Mouse (Mus musculus) gastrocnemius, postnatal 10 days (tissue): ENCODE data around the gene Sptb. TPM values are rescaled to one million over a fixed set of nuclear protein-coding genes. Genes with fewer than 3 reads are reported as not detected.

Experiments
- DNase-seq: peaks from one replicate; pipeline ENCODE4 v3.0.0; 2021; ENCODE audit warnings: mixed read lengths
- total RNA-seq, 2 experiments: library from RNA; stranded (reverse); gene quantifications; 2 replicates each; pipeline ENCODE4 v1.2.3; 2021

Gene Sptb
- total RNA-seq, 2 experiments from 2014 or later, result 102 TPM

DNA sequence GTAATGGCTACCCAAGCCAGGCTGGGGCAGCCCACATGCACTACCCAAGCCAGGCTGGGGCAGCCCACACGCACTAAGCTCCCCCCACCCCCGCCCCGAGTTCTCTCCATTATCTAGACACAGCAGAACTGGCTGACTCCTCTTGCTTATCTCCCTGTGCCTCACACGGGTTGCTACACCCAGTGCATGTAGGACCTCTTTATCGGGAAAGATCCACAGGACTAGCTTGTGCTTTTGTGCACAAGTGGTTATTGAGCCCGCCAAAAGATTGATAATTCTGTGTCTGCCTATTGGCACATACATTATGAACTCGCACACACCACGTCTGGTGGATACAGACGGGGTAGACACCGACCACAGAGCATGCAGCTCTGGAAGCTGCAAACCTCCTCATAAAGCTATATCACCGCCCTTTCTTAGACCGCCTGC lies 36.5 kb downstream of the Sptb start:
- DNase-seq, result no peak

DNA sequence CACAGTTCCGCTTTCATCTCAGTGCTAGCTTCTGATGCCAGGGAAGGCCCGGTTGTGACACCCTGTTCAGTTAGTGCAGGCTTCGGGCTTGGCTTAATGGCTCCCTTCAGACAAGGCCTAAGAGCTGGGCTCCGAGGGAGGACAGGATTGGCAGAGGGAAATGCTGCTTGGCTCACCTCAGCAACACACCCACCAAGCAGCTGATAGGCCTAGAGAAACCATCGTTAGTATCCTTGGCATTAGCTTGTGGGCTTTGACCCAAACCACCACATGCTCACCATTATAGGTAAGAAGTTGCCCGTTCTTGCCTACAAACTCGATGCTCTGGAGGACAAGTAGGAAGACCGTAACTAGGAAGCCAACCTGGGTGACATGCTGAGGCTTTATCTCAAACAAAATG lies 38.3 kb downstream of the Sptb start:
- DNase-seq, result no peak

GRCm38 (mm10) chr12:76670533-76671086 lies 39.7 kb downstream of the Sptb start:
- no peak for DNase-seq

DNA sequence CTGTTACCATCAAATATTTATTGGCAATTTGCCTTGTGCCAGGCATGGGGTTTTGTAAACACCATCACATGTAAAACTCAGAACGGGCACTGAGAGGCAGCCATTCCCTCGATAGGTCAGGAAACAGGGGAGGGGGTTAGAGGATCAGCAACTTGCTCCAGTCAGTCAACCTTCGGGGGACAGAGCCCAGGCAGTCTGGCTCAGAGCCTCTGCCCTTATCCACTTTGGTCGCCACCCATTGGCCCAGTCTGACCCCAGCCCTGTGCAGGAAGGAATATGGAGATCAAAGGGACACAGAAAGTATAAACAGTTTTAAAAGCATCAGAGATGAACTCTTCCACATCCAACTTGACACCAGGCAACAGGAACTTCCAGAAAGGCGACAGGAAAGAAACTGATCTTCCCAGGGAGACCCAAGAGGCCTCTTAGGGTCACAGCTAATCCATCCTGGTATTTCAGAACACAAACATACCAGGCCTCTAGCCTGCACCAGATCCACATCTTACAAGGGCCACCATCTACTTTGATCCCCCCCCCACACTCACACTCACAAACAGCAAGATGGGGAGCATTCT lies 40.3 kb downstream of the Sptb start:
- DNase-seq, result no peak

DNA sequence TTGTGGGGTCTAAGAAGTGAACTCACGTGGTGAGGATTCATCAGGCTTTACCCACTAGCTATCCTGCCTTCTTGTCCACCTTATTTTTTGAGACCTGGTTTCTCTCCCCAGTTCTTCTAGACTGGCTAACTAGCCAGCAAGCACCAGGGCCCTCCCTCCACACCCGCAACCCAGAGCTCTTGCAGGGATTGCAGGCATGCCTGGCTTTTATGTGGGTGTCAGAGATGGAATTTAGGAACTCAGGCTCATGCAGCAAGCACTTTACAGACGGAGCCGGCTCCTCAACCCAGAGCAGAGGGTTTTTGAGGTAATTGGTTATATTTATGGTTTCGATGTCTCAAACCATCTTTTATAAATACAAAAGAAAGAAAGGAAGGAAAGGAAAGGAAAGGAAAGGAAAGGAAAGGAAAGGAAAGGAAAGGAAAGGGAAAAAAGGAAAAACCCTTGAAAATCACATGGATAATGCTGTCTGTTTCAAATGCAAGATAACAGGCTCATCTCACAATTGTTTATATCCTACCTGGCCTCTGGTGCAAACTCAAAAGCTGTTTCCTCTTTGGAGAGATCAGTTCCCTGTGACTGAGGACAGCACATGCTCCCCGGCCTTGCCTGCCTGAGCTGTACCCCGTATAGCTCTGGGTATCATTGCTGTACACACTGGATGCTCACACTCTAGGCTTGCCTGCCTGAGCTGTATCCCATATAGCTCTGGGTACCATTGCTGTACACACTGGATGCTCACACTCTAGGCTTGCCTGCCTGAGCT lies 41.5 kb downstream of the Sptb start:
- no peak for DNase-seq

GRCm38 (mm10) chr12:76651788-76652345 lies 58.5 kb downstream of the Sptb start:
- no peak for DNase-seq

GRCm38 (mm10) chr12:76649708-76650687 lies 60.3 kb downstream of the Sptb start:
- peak; percentile 68 for DNase-seq

DNA sequence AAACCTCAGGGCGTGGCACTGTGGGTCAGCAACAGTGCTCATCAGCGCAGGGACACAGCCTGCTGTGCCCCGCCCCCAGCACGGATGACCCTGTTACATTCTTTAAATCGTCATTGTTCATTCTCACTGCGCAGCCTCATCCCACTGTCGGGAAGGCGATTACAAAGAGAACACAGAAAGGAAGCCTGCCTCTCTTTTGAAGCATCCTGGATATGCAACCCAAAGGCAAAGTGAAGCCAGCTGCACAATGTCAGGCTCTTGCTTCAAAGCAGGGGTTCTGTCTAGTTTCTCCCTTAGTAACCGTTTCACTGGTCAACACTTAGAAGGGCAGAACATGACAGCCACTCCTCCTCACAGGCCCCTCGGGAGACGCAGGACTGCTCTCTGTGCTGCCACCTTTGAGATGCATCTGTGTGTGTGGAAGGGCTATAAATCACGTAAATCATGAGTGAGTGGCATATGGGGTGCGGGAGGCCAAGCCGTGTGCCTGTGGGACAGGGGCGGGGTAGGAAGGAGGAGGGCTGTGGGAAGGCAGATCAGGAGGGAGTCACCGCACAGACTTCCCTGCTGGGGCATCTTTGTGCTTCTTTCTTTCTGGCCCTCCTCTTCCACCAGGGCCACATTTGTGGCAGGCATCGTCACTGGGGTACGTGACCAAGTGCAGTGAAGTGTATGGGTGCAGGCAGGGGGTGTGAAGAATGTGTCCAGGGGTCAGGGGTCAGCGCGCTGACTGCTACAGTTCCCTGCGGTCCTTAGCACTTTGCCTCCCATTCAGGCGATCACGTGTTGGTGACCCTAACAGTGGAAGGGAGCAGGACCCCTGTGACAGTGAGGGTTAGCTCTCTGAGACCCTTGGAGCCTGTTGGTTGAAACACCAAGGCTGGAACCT lies 64.9 kb downstream of the Sptb start:
- DNase-seq, result no peak

- DNase-seq, result no peak
Measured at GRCm38 (mm10) chr12:76643679-76644078, 66.7 kb downstream of the Sptb start.

DNA sequence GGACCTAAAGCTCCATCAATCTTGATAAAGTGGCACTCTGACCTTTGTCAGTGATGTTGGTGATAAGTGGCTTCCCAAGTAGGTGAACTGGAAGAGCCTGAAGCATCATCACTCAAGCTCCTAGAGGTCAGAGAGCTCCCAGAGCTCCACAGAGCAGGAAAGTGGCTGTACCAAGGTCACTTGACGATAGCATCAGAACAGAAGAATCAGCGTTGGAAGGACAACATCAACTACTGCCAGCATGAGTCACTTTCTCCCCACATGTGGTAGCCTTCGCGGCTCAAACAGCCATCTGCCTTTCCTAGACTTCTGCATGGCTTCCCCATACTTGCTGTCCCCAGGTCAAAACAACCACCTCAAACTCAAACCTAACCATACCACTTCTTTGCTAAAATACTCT lies 67.7 kb downstream of the Sptb start:
- no peak for DNase-seq

DNA sequence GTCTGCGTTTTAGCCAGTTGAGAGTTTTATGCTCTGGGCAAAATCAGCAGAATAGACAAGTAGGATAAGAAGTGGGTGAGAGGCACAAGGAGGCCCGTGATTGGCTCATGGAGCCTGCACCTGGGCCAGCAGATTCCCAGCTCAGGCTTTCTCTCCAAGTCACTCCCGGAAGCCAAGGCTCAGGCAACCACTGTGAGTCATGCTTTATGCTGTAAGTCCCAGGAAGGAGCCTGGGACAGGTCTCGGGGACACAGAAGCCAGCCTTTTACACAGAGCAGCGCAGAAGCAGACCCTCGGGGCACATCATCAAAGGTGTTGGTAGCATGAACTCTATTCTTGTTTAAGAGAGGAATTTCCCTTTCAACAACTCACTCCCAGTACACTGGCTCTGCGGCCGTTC lies 69.7 kb downstream of the Sptb start:
- DNase-seq, result no peak

GRCm38 (mm10) chr12:76634899-76635693 lies 75.3 kb downstream of the Sptb start:
- DNase-seq, result peak; percentile 61

DNA sequence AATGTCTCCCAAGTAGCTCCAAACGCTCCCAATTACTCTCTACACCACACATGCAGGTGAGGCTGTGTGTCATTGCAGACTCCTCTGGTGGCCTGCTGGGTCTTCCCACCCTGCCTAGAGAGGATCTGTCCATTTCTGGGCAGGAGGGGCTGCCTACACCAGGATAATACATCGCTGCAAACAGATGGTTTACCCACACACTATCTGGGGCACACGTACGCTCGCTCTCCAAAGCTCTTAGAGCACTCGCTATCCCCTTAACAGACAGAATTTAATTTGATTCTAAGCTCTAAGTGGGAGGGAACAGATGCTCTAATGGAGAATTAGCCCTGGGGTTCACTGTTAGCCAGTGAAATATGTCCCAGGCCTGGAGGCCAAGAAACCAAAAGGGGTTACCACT lies 87.0 kb downstream of the Sptb start:
- DNase-seq, result no peak

GRCm38 (mm10) chr12:76619847-76620246 lies 90.5 kb downstream of the Sptb start:
- no peak for DNase-seq

DNA sequence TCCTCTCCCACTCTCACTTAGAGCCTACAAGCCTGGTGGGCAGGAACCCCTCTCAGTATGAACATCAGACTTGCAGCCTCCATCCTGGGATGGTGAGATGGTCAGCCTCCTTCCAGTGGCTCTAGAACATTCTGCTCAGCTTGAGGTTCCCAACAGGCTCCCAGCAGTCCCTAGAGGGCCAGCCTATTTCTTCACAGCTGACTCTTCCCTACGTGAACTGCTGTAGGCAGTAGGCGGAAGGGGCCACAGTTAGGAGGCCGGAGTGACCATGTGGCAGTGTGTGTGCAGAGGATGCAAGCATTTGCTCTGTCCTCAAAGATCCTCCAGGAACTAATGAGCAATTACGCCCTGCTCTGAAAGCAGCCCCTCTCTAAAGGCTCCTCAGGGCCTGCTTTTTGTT lies 92.2 kb downstream of the Sptb start:
- DNase-seq, result no peak

DNA sequence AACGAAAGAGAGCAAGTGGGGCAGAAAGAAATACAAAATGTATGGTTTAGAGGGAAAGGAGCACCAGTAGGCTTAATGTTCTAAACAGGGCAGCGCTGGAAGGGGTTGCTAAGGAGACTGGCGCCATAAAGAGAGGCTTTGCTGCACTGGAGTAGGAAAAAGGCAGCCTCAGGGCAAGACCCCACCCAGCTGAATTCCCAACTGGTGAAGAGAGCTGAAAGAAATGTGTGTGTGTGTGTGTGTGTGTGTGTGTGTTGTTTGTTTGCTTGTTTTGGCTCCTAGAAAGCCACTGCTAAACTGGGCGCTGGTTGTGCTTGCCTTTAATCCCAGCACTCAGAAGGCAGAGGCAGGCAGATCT lies 94.8 kb downstream of the Sptb start:
- no peak for DNase-seq

GRCm38 (mm10) chr12:76614868-76615579 lies 95.3 kb downstream of the Sptb start:
- DNase-seq, result no peak

DNA sequence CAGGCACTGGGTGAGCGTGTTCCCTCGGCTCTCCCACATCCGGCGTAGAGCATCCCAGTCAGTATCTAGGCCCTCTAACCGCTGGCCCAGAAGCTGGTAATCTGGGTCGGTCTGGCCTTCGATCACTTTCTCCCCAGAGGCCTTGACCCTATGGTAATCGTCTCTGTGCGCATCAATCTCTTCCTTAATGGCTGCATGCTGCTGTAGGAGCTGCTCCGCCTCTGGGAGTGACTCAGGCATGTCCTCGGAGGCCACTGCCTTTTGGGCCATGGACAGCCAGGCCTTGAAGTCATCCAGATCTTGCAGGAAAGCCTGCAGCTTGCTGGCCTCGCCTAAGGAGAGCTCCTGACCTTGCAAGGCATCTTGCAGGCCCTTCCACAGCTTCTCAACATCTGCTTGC lies 97.7 kb downstream of the Sptb start:
- DNase-seq, result no peak

DNA sequence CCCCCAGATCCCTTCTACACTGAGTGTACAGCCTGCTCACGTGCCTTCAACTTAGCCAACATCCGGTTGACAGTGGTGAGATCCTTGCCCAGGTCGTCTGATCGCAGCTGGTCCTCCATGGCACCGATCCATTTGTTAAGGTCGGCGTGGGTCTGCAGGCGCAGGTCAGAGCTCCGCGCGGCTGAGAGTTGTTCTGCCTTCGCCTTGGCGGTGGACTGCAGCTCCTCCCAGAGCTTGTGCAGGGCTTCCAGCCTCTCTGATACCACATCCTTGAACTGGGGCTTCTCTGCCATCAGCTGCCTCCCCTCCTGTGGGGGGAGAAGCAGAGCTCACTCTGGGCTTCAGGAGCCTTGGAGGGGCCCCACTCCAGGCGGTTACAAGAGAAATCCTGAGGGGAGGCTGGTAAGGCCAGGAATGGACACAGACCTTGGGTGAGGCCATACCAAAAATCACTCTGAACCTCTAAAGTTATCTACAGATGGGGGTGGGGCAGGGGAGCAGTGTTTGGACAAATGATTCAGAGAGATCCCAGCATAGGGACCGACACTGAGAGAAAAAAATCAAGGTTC lies 101.3 kb downstream of the Sptb start:
- no peak for DNase-seq
